Mouse (Mus musculus) stomach, postnatal 0 days (tissue): ENCODE data around the gene Plxna2.

Experiments
- CTCF ChIP-seq: IDR thresholded peaks from 2 replicates; pipeline ENCODE4 v1.5.1; 2016; ENCODE audit warnings: antibody characterized with exemption, low read depth, mild to moderate bottlenecking, moderate library complexity
- EP300 ChIP-seq: optimal IDR thresholded peaks from 2 replicates; pipeline ENCODE3; 2016; ENCODE audit warnings: antibody characterized with exemption

DNA sequence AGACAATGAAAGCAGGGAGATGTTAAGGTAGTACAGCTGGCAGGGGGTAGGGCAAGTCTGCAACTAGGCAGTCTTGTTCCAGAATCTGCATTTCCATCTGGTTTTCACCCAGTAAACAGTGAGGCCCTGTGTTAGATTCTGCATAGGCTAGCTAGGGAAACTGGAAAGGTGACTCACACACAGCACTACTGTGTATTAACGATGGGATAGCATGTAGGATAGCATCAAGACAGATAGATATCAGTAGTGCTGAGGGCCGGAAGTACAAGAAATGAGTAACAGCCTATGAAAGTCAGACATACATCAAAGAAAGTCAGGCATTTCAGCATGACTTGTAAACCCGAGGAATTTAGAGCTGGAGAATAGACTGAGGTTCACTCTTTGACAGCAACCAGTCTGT lies 65.1 kb downstream of the Plxna2 start:
- no peak for TF ChIP-seq CTCF
- no peak for TF ChIP-seq EP300
